Mouse (Mus musculus): ENCODE data around the gene Atp6v1e2.

Gene Atp6v1e2

GRCm38 (mm10) chr17:86964502-86964901, 16.8 kb upstream of the Atp6v1e2 start:
- DNase-seq: peak; percentile 47

- DNase-seq: no peak
Observed at GRCm38 (mm10) chr17:86964041-86964440, 16.3 kb upstream of the Atp6v1e2 start.

GRCm38 (mm10) chr17:86963586-86963902, 15.8 kb upstream of the Atp6v1e2 start:
- no peak for DNase-seq

- peak; percentile 90 for DNase-seq
Observed at GRCm38 (mm10) chr17:86962894-86963585, 15.3 kb upstream of the Atp6v1e2 start, which contains the start of gene Rhoq. Rhoq (plus strand) TSS chr17:86963082.

- peak; percentile 89 for DNase-seq
Observed at GRCm38 (mm10) chr17:86962297-86962893, 14.7 kb upstream of the Atp6v1e2 start.

- peak; percentile 40 for DNase-seq
Observed at GRCm38 (mm10) chr17:86961301-86961841, 13.7 kb upstream of the Atp6v1e2 start.

GRCm38 (mm10) chr17:86957968-86958367, 10.3 kb upstream of the Atp6v1e2 start:
- DNase-seq: no peak

- no peak for DNase-seq
Observed at GRCm38 (mm10) chr17:86957239-86957638, 9.5 kb upstream of the Atp6v1e2 start.

GRCm38 (mm10) chr17:86948801-86949200, 1.1 kb upstream of the Atp6v1e2 start:
- DNase-seq: no peak

GRCm38 (mm10) chr17:86946078-86946477, 1.6 kb downstream of the Atp6v1e2 start:
- no peak for DNase-seq

- DNase-seq: no peak
Observed at GRCm38 (mm10) chr17:86943158-86943557, 4.5 kb downstream of the Atp6v1e2 start.

GRCm38 (mm10) chr17:86942112-86942511, 5.6 kb downstream of the Atp6v1e2 start:
- DNase-seq: no peak

- DNase-seq: no peak
Observed at GRCm38 (mm10) chr17:86938683-86939082, 9.0 kb downstream of the Atp6v1e2 start.

- DNase-seq: peak; percentile 86
Observed at GRCm38 (mm10) chr17:86937497-86938155, 10.1 kb downstream of the Atp6v1e2 start.

GRCm38 (mm10) chr17:86937064-86937463, 10.6 kb downstream of the Atp6v1e2 start:
- DNase-seq: no peak

- DNase-seq: no peak
Observed at GRCm38 (mm10) chr17:86932896-86933295, 14.8 kb downstream of the Atp6v1e2 start.

GRCm38 (mm10) chr17:86929981-86930380, 17.7 kb downstream of the Atp6v1e2 start:
- no peak for DNase-seq

- no peak for DNase-seq
Observed at GRCm38 (mm10) chr17:86929355-86929754, 18.3 kb downstream of the Atp6v1e2 start.

GRCm38 (mm10) chr17:86926836-86927235, 20.9 kb downstream of the Atp6v1e2 start:
- no peak for DNase-seq

- DNase-seq: no peak
Observed at GRCm38 (mm10) chr17:86924679-86925078, 23.0 kb downstream of the Atp6v1e2 start.

GRCm38 (mm10) chr17:86919729-86920128, 28.0 kb downstream of the Atp6v1e2 start:
- no peak for DNase-seq

- no peak for DNase-seq
Observed at GRCm38 (mm10) chr17:86918786-86919185, 28.9 kb downstream of the Atp6v1e2 start.

GRCm38 (mm10) chr17:86917048-86917447, 30.6 kb downstream of the Atp6v1e2 start, which contains the start of gene Tmem247:
Tmem247 (plus strand) TSS chr17:86917348.
- DNase-seq: no peak

GRCm38 (mm10) chr17:86915540-86915939, 32.2 kb downstream of the Atp6v1e2 start:
- no peak for DNase-seq

Measured in kidney, adult 18-20 months (tissue).